In the genomic region with DNA sequence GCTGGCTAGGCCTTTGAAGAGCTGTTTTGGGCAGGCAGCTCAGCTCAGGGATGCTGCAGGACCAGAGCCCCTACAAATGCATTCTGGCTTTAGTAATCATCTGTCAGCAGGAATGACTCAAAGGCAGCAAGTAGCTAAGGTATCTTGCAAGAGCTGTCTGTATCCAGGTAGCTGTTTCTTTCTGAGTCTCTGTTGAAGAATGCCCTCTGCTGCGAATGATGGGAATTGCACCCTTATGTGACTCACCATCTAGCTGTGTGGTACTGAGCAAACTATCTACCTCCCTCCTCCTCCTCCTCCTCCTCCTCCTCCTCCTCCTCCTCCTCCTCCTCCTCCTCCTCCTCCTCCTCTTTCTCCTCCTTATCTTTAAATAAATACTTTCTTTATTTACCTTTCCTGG, we compare ENCODE assay signal across 8 mouse cellular contexts. TPM values are rescaled to one million over a fixed set of nuclear protein-coding genes. Genes with fewer than 3 reads are reported as not detected.
DNase-seq lines count a peak whose midpoint lies in the region; ATAC-seq and TF ChIP-seq lines count a peak whose summit lies in the region.

No protein-coding gene starts in this region.

- H3K4me2 ChIP-seq in hindbrain, embryonic 14.5 days (replicated peaks), result no peak overlapping the region
- no peak overlapping the region for H3K4me2 ChIP-seq in hindbrain, embryonic 13.5 days

- no peak for ATAC-seq in hindbrain, embryonic 14.5 days (ENCODE audit: low FRiP score)
- no peak for ATAC-seq in hindbrain, embryonic 13.5 days (ENCODE audit: low FRiP score)
- ATAC-seq in megakaryocyte, adult 5-6 weeks (ENCODE audit: poor library complexity, severe bottlenecking), result 0 out of 2 replicates have a peak, but pooled peaks have one; percentile 38

- H3K27me3 ChIP-seq in hindbrain, embryonic 14.5 days (ENCODE audit: control insufficient read depth, insufficient read depth, low read length), result no peaks in the 10 kb centered on the region
- no peaks in the 10 kb centered on the region for H3K27me3 ChIP-seq in hindbrain, embryonic 13.5 days

- in situ Hi-C loops in ES-E14 (cut with MboI; ENCODE audit: low sequenced_read_pairs in 2 of 2, unreplicated experiment in 2 of 2), result no loop called here

- no peaks in the 10 kb centered on the region for H3K36me3 ChIP-seq in hindbrain, embryonic 14.5 days (replicated peaks; ENCODE audit: control insufficient read depth, insufficient read depth)
- H3K36me3 ChIP-seq in hindbrain, embryonic 13.5 days, result no peaks in the 10 kb centered on the region
- H3K36me3 ChIP-seq in ES-E14 (ENCODE audit: control insufficient read depth, insufficient read depth, low read length, poor library complexity, severe bottlenecking), result no peaks in the 10 kb centered on the region

- DNase-seq in hindbrain, embryonic 14.5 days (ENCODE audit: low spot score), result peak; percentile 27
- DNase-seq in 416B (ENCODE audit: low read depth) (peak; percentile 66), ES-E14 (ENCODE audit: low read depth, low spot score) (peak; percentile 21)
- no peak for DNase-seq in urinary bladder, adult 18-20 months (ENCODE audit: low spot score in 2 of 2)
- no peak for DNase-seq in ovary, postnatal 36 days (ENCODE audit: low spot score)
- DNase-seq in left cerebral cortex, adult 8-10 months (ENCODE audit: low spot score in 2 of 2), result no peak

- no peaks in the 10 kb centered on the region for H3K4me1 ChIP-seq in hindbrain, embryonic 14.5 days (replicated peaks; ENCODE audit: control insufficient read depth, insufficient read depth, low read length)
- no peaks in the 10 kb centered on the region for H3K4me1 ChIP-seq in hindbrain, embryonic 13.5 days (replicated peaks)
- no peaks in the 10 kb centered on the region for H3K4me1 ChIP-seq in ES-E14 (ENCODE audit: control insufficient read depth in 2 of 2, insufficient read depth in 2 of 2, low read length in 2 of 2, poor library complexity in 1 of 2)

- H3K9ac ChIP-seq in hindbrain, embryonic 14.5 days, result no peak overlapping the region
- no peak overlapping the region for H3K9ac ChIP-seq in hindbrain, embryonic 13.5 days
- H3K9ac ChIP-seq in ES-E14 (ENCODE audit: insufficient read depth, low read depth, low read length, poor library complexity, severe bottlenecking), result no peak overlapping the region

- H3K9me3 ChIP-seq in hindbrain, embryonic 14.5 days (ENCODE audit: control insufficient read depth, low read length), result no peaks in the 10 kb centered on the region
- H3K9me3 ChIP-seq in hindbrain, embryonic 13.5 days, result no peaks in the 10 kb centered on the region
- no peaks in the 10 kb centered on the region for H3K9me3 ChIP-seq in ES-E14 (ENCODE audit: control insufficient read depth, insufficient read depth, low read depth, low read length)

- no peak overlapping the region for H3K27ac ChIP-seq in hindbrain, embryonic 14.5 days
- no peak overlapping the region for H3K27ac ChIP-seq in hindbrain, embryonic 13.5 days
- H3K27ac ChIP-seq in ES-E14 (ENCODE audit: insufficient read depth, low read depth, low read length, poor library complexity, severe bottlenecking), result no peak overlapping the region

- WGBS in hindbrain, embryonic 14.5 days, result 41% methylated on average over 1 of the region's 1 CpGs
- WGBS in hindbrain, embryonic 13.5 days, result 36% methylated on average over 1 of the region's 1 CpGs

- H3K4me3 ChIP-seq in hindbrain, embryonic 14.5 days (replicated peaks; ENCODE audit: low read length), result no peak overlapping the region
- no peak overlapping the region for H3K4me3 ChIP-seq in hindbrain, embryonic 13.5 days
- H3K4me3 ChIP-seq in ES-E14 (ENCODE audit: insufficient read depth in 1 of 2, low read depth in 1 of 2, low read length in 2 of 2, poor library complexity in 1 of 2, severe bottlenecking in 1 of 2), result no peak overlapping the region

TF ChIP-seq in ES-E14, 5 proteins besides CTCF, POLR2A, EP300 and RAD21:
- no peak for TF ChIP-seq ZC3H11A (IDR thresholded peaks at IDR 0.05; ENCODE audit: borderline replicate concordance, low read depth, low read length)
- TF ChIP-seq CHD2 (IDR thresholded peaks at IDR 0.05; ENCODE audit: low read depth, low read length), result no peak

RNA-seq across cellular contexts. Expression of a gene that starts 3.6 kb away (rescaled TPM):
- polyA plus RNA-seq in hindbrain, embryonic 14.5 days (2014; fragmentation: Nextera tagmentation; extraction: Ambion mirVana), result 0.14 TPM in 1 of 2 replicates, not detected in the other
- polyA plus RNA-seq in hindbrain, embryonic 13.5 days (2015; fragmentation: Nextera tagmentation; extraction: Ambion mirVana), result 0.16 TPM in 1 of 2 replicates, not detected in the other
- 0.13 TPM in 1 of 2 replicates, not detected in the other for total RNA-seq in ES-E14 (2012; rRNA removed)
- total RNA-seq in megakaryocyte, adult 5-6 weeks (2015), result 41.3 and 43.2 TPM in 2 replicates
- total RNA-seq in megakaryocyte, adult 5-6 weeks (2017), result 72.9 and 75.3 TPM in 2 replicates
- 1 to 10 TPM in 2 of 4 experiments, under 1 TPM in 1, not detected in 1; 0.28 to 2.3 (median 1.7) TPM for total RNA-seq in left cerebral cortex, adult 8-10 months (2022)

RNA-seq across cellular contexts. Expression of a gene that starts 42.1 kb away (rescaled TPM):
- polyA plus RNA-seq in hindbrain, embryonic 14.5 days (2014; fragmentation: Nextera tagmentation; extraction: Ambion mirVana), result not detected in 2 replicates
- not detected in 2 replicates for polyA plus RNA-seq in hindbrain, embryonic 13.5 days (2015; fragmentation: Nextera tagmentation; extraction: Ambion mirVana)
- total RNA-seq in ES-E14 (2012; rRNA removed), result not detected in 2 replicates
- 13.4 and 16.1 TPM in 2 replicates for total RNA-seq in megakaryocyte, adult 5-6 weeks (2015)
- total RNA-seq in megakaryocyte, adult 5-6 weeks (2017), result 9.3 and 17.3 TPM in 2 replicates
- under 1 TPM in 2 of 4 experiments, not detected in 2; 0.07 to 0.15 TPM for total RNA-seq in left cerebral cortex, adult 8-10 months (2022)

RNA-seq across cellular contexts. Expression of a gene that starts 51.8 kb away (rescaled TPM):
- not detected in 2 replicates for polyA plus RNA-seq in hindbrain, embryonic 14.5 days (2014; fragmentation: Nextera tagmentation; extraction: Ambion mirVana)
- 0.04 TPM in 1 of 2 replicates, not detected in the other for polyA plus RNA-seq in hindbrain, embryonic 13.5 days (2015; fragmentation: Nextera tagmentation; extraction: Ambion mirVana)
- not detected in 2 replicates for total RNA-seq in ES-E14 (2012; rRNA removed)
- total RNA-seq in megakaryocyte, adult 5-6 weeks (2015), result 12.3 and 15.1 TPM in 2 replicates
- total RNA-seq in megakaryocyte, adult 5-6 weeks (2017), result 16.3 and 16.8 TPM in 2 replicates
- total RNA-seq in left cerebral cortex, adult 8-10 months (2022), result under 1 TPM; 0.13 to 0.93 (median 0.41) TPM

Comparison
In these comparisons a context has a peak if more than half of its experiments do, and no peak if none do; other contexts are left out.
1. DNase-seq: peak in hindbrain, embryonic 14.5 days (single experiment), 416B (single experiment) and ES-E14 (single experiment); none in urinary bladder, adult 18-20 months (0 of 2), ovary, postnatal 36 days (single experiment) and left cerebral cortex, adult 8-10 months (0 of 2).
2. RNA of a gene that starts 3.6 kb away (total RNA-seq): 41.3 to 75.3 TPM in megakaryocyte, adult 5-6 weeks; 0.28 to 2.3 TPM in left cerebral cortex, adult 8-10 months and 0.13 TPM in ES-E14; every median in the first group is over 10 times any median in the second.
3. RNA of a gene that starts 42.1 kb away (total RNA-seq): 9.3 to 17.3 TPM in megakaryocyte, adult 5-6 weeks; 0.07 to 0.15 TPM in left cerebral cortex, adult 8-10 months and not detected in ES-E14; every median in the first group is over 4 times any median in the second.
4. RNA of a gene that starts 51.8 kb away (total RNA-seq): 12.3 to 16.8 TPM in megakaryocyte, adult 5-6 weeks; 0.13 to 0.93 TPM in left cerebral cortex, adult 8-10 months and not detected in ES-E14; every median in the first group is over 4 times any median in the second.